Comparison of ENCODE assay signal across 11 mouse cellular contexts in genomic region chr1:133222445-133222995, GRCm38 (mm10). TPM values are rescaled to one million over a fixed set of nuclear protein-coding genes. Genes with fewer than 3 reads are reported as not detected.
DNase-seq lines count a peak whose midpoint lies in the region; ATAC-seq and TF ChIP-seq lines count a peak whose summit lies in the region.
"Had no signal": no experiment of that assay in that cellular context is flagged by ENCODE, and none has a peak within 500 bp of the region (broad histone marks: within the 10 kb centered on the region; RNA-seq: fewer than 3 reads in every experiment).

No protein-coding gene starts in this region.

- ATAC-seq in embryonic facial prominence, embryonic 11.5 days (replicated peaks; ENCODE audit: insufficient number of reproducible peaks, low FRiP score, low TSS enrichment, low read depth): 0 out of 2 replicates have a peak, but pooled peaks have one; percentile 4
- ATAC-seq in heart, embryonic 16.5 days (replicated peaks; ENCODE audit: extremely low read depth, insufficient read depth, low FRiP score): no peak
- no peak; the same call in 1 of the 2 replicates for ATAC-seq in midbrain, embryonic 11.5 days (ENCODE audit: low FRiP score)

- no peak overlapping the region for H3K4me3 ChIP-seq in kidney, adult 2 months (ENCODE audit: insufficient read depth, low read depth, low read length)
- no peak overlapping the region for H3K4me3 ChIP-seq in embryonic facial prominence, embryonic 11.5 days (ENCODE audit: low read depth, low read length)
- no peak overlapping the region for H3K4me3 ChIP-seq in heart, embryonic 16.5 days (ENCODE audit: low read length)
- H3K4me3 ChIP-seq in midbrain, embryonic 11.5 days (ENCODE audit: low read depth, low read length): no peak overlapping the region
- H3K4me3 ChIP-seq: layer of hippocampus, adult 2 months; megakaryocyte, embryonic 14.5 days had no signal

- no peaks in the 10 kb centered on the region for H3K36me3 ChIP-seq in kidney, adult 2 months (ENCODE audit: control insufficient read depth, insufficient read depth, low read length)
- H3K36me3 ChIP-seq in embryonic facial prominence, embryonic 11.5 days (replicated peaks; ENCODE audit: control insufficient read depth, insufficient read depth, low read depth, low read length): no peaks in the 10 kb centered on the region
- no peaks in the 10 kb centered on the region for H3K36me3 ChIP-seq in heart, embryonic 16.5 days (ENCODE audit: control insufficient read depth, insufficient read depth)
- H3K36me3 ChIP-seq in midbrain, embryonic 11.5 days (ENCODE audit: control insufficient read depth, insufficient read depth, low read length): no peaks in the 10 kb centered on the region

- 33% methylated on average over 6 of the region's 6 CpGs for WGBS in kidney, adult 2 months
- 49% methylated on average over 6 of the region's 6 CpGs for WGBS in embryonic facial prominence, embryonic 11.5 days
- 32% methylated on average over 6 of the region's 6 CpGs for WGBS in heart, embryonic 16.5 days
- WGBS in midbrain, embryonic 11.5 days: 63% methylated on average over 6 of the region's 6 CpGs

- TF ChIP-seq POLR2A in kidney, adult 2 months (IDR thresholded peaks at IDR 0.05; ENCODE audit: low read depth, low read length): no peak

- H3K9ac ChIP-seq in embryonic facial prominence, embryonic 11.5 days (replicated peaks; ENCODE audit: low read length): no peak overlapping the region
- peak overlapping the region; percentile 44 for H3K9ac ChIP-seq in heart, embryonic 16.5 days (ENCODE audit: low read length)
- peak overlapping the region; percentile 13; the same call in 1 of the 2 replicates for H3K9ac ChIP-seq in midbrain, embryonic 11.5 days (ENCODE audit: low read length)

- H3K4me2 ChIP-seq in embryonic facial prominence, embryonic 11.5 days (ENCODE audit: low read depth, low read length): no peak overlapping the region
- no peak overlapping the region for H3K4me2 ChIP-seq in heart, embryonic 16.5 days (ENCODE audit: low read depth, low read length)
- H3K4me2 ChIP-seq in midbrain, embryonic 11.5 days: no peak overlapping the region

- no peaks in the 10 kb centered on the region for H3K9me3 ChIP-seq in embryonic facial prominence, embryonic 11.5 days (replicated peaks; ENCODE audit: control insufficient read depth, low read length)
- no peaks in the 10 kb centered on the region for H3K9me3 ChIP-seq in heart, embryonic 16.5 days (replicated peaks; ENCODE audit: control insufficient read depth, low read length)
- H3K9me3 ChIP-seq in midbrain, embryonic 11.5 days (ENCODE audit: control insufficient read depth, low read length): no peaks in the 10 kb centered on the region
- H3K9me3 ChIP-seq: megakaryocyte, embryonic 14.5 days had no signal

- H3K27me3 ChIP-seq in kidney, adult 2 months (replicated peaks; ENCODE audit: control insufficient read depth, insufficient read depth, low read length): no peaks in the 10 kb centered on the region
- H3K27me3 ChIP-seq in embryonic facial prominence, embryonic 11.5 days (ENCODE audit: control insufficient read depth, insufficient read depth, low read length): peaks cover 6% of the 10 kb centered on the region; the same call in 1 of the 2 replicates
- no peaks in the 10 kb centered on the region for H3K27me3 ChIP-seq in heart, embryonic 16.5 days (ENCODE audit: control insufficient read depth, insufficient read depth, low read length)
- H3K27me3 ChIP-seq in midbrain, embryonic 11.5 days (ENCODE audit: control insufficient read depth, insufficient read depth, low read length): no peaks in the 10 kb centered on the region

- 0 out of 2 replicates have a peak overlapping the region, but pooled peaks have one; percentile 18 for H3K27ac ChIP-seq in kidney, adult 2 months (ENCODE audit: insufficient read depth, low read depth, low read length)
- H3K27ac ChIP-seq in embryonic facial prominence, embryonic 11.5 days (replicated peaks; ENCODE audit: low read depth, low read length): no peak overlapping the region
- peak overlapping the region; percentile 29; the same call in 1 of the 2 replicates for H3K27ac ChIP-seq in heart, embryonic 16.5 days (ENCODE audit: low read length)
- H3K27ac ChIP-seq in midbrain, embryonic 11.5 days (ENCODE audit: low read depth, low read length): no peak overlapping the region
- H3K27ac ChIP-seq: layer of hippocampus, adult 2 months had no signal

- TF ChIP-seq CTCF in kidney, adult 2 months (conservative IDR thresholded peaks at IDR 0.05; ENCODE audit: insufficient read depth, insufficient read length, low read depth, low read length): no peak

- H3K4me1 ChIP-seq in kidney, adult 2 months (ENCODE audit: control insufficient read depth, insufficient read depth, low read length): peaks cover 37% of the 10 kb centered on the region
- no peaks in the 10 kb centered on the region for H3K4me1 ChIP-seq in embryonic facial prominence, embryonic 11.5 days (ENCODE audit: control insufficient read depth, insufficient read depth, low read length)
- peaks cover 30% of the 10 kb centered on the region for H3K4me1 ChIP-seq in heart, embryonic 16.5 days (ENCODE audit: control insufficient read depth, insufficient read depth, low read length)
- H3K4me1 ChIP-seq in midbrain, embryonic 11.5 days (ENCODE audit: control insufficient read depth, insufficient read depth, low read length): peaks cover 35% of the 10 kb centered on the region
- H3K4me1 ChIP-seq: megakaryocyte, embryonic 14.5 days had no signal

- peak; percentile 76 for DNase-seq in kidney, adult 2 months
- no peak for DNase-seq in kidney, adult 8-10 months
- DNase-seq in embryonic facial prominence, embryonic 11.5 days (ENCODE audit: low spot score): no peak
- no peak for DNase-seq in midbrain, embryonic 11.5 days (ENCODE audit: low spot score, missing footprints)
- no peak for DNase-seq in thymus, postnatal 10 days (ENCODE audit: low spot score in 2 of 2)
- DNase-seq in spleen, postnatal 36 days (ENCODE audit: low spot score in 2 of 2): no peak
- no peak for DNase-seq in gastrocnemius, postnatal 10 days
- DNase-seq: adrenal gland, postnatal 36 days had no signal

RNA-seq across cellular contexts. Expression of gene Plekha6, which starts 58.5 kb away (rescaled TPM):
- 91.4 and 98.1 TPM in 2 replicates for polyA plus RNA-seq in kidney, adult 2 months (2012; rRNA removed)
- polyA plus RNA-seq in embryonic facial prominence, embryonic 11.5 days (2014; fragmentation: Nextera tagmentation; extraction: Ambion mirVana): 2.0 and 2.8 TPM in 2 replicates
- polyA plus RNA-seq in heart, embryonic 16.5 days (2015; fragmentation: Nextera tagmentation; extraction: Ambion mirVana): 12.3 and 14.0 TPM in 2 replicates
- polyA plus RNA-seq in midbrain, embryonic 11.5 days (2014; fragmentation: Nextera tagmentation; extraction: Ambion mirVana): 15.7 and 17.0 TPM in 2 replicates
- total RNA-seq in gastrocnemius, postnatal 10 days (2021): 10 to 100 TPM; 17.2 to 23.3 TPM

Comparison
In these comparisons a context has a peak if more than half of its experiments do, and no peak if none do; other contexts are left out.
1. H3K27ac ChIP-seq: peak in kidney, adult 2 months (single experiment) and heart, embryonic 16.5 days (single experiment); none in embryonic facial prominence, embryonic 11.5 days (single experiment) and midbrain, embryonic 11.5 days (single experiment).